Mouse (Mus musculus): ENCODE results near the gene Ppp1r9a.

DNA sequence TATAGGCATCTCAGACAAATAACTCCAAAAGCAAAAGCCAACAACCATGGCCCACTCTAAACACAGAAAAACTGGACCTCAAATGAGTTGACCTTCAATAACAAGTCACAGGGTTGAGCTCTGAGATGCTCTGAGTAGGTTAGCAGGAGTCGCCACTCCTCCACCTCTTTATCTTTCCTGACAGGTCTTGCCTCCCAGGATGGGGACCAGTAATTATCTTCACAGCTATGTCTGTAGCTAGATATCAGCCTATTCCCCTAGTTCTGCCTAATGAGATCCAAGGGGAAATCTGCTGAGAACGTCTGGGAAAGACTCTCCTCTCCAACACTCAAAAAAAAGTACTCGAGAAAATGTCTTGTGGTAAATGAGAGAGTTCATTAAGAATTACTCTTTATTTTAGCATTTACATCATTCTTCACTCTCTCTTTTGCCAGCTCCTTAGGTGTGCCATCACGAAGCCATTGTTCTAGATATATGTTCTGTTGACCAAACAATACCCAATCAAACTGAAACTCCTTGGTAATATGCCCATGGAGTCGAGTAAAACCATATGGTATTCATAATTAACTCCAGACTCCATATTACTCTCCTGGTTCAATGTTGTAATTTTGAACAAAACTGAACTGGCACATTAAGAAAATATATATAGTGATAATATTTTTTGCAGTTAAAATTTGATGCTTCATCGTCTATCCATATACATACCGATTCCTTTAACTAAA, 283.7 kb downstream of the Ppp1r9a start:
- TF ChIP-seq MAX (IDR thresholded peaks at IDR 0.05; ENCODE audit: low read length) (no peak), SMC3 (IDR thresholded peaks at IDR 0.05; ENCODE audit: low read depth, low read length) (no peak), CTCF (IDR thresholded peaks at IDR 0.05 in 2 of 3, conservative IDR thresholded peaks at IDR 0.05 in 1 of 3; ENCODE audit: control insufficient read depth in 1 of 3, insufficient read depth in 1 of 3, low read depth in 2 of 3, low read length in 3 of 3, poor library complexity in 1 of 3, severe bottlenecking in 1 of 3) (no peak), RAD21 (IDR thresholded peaks at IDR 0.05; ENCODE audit: low read depth, low read length) (no peak), USF1 (IDR thresholded peaks at IDR 0.05; ENCODE audit: low read depth, low read length) (no peak), RCOR1 (IDR thresholded peaks at IDR 0.05; ENCODE audit: low read depth, low read length) (no peak), E2F4 (IDR thresholded peaks at IDR 0.05; ENCODE audit: borderline replicate concordance, low read depth, low read length) (no peak), POLR2A (IDR thresholded peaks at IDR 0.05; ENCODE audit: control insufficient read depth in 1 of 2, insufficient read depth in 1 of 2, low read depth in 1 of 2, low read length in 2 of 2, poor library complexity in 1 of 2) (no peak), ETS1 (IDR thresholded peaks at IDR 0.05; ENCODE audit: low read depth, low read length) (no peak), NELFE (IDR thresholded peaks at IDR 0.05; ENCODE audit: low read depth, low read length) (no peak), TBP (IDR thresholded peaks at IDR 0.05; ENCODE audit: low read depth, low read length) (no peak)
